Mouse (Mus musculus): ENCODE measurements around the gene Kazn.

Kazn gene

DNA sequence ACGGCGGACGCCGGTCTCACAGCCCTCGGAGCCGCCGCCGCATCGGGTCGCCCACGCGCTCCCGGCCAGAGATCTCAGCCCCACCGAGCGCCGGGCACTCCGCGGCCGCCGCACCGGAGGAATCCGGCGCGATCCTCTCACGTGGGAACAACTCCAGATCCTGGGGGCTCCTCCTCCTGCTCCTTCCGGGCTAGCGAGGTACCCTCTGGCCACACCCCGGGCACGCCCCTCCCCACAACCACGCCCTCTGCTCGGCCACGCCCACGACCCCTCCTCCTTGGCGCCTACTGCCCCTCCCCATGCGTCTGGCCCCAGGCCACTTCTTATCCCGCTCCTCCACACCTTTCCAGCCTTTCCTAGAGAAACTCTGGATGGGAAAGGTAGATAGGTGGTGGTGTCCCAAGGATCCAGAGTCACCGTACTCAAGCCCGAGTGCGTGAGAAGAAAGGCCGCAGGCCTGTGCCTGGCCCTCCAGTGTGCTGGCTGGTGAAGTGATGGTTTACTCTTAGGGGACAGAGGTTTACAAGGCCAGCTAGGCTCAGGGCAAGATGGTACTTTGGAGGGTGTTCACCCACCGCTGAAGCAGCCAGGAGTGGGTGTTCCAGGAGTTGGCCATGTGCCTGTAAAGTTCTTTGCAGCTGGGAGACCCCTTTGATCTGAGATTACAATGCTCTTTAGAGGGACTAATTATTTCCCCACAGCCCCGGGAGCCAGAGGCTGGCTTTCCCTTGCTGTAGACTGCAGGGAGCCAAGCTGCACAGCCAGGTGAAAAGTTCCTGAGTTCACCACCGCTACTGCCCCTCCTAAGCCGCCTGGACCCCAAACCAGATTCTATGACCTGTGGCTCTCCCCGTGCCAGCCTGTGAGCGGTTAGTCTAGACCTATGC is at the start of gene Kazn:
Kazn (minus strand) TSS at position 162 of the 887 bp plus-strand sequence.
- peak; percentile 76 for DNase-seq

DNA sequence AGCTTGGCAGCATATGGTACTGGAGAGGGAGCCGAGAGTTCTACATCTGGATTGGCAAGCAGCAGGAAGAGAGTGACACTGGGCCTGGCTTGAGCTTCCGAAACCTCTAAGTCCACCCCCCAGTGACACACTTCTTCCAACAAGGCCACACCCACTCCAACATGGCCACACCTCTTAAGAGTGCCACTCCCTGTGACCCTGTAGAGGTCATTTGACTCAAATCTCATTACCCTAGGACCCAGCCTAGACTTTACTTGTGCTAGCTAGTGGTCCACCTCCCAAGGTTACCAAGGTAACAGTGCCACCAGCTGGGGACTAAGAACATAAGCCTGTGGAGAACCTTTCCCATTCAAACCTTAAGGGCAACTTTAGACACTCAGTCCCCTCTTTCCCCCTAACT is 46.3 kb upstream of the Kazn start:
- DNase-seq: no peak

DNA sequence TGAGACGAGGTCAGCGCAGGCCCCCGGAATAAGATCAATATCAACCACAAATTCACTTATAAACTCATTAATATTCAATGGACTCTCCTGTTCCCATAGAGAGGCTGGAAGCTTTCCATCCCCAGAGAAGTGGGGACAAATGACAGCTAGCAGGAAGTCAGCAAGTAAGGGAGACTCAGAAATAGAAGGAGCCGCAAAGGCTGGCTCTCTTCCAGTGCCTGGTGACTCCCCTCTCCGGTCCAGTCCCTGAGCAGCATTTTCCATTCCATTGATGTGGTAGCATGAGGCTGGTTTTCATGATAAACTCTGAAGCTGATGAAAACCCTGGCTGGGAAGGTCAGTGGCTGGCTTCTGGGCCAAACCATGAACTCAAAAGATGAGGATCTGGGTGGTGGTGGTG is 44.7 kb upstream of the Kazn start:
- no peak for DNase-seq

DNA sequence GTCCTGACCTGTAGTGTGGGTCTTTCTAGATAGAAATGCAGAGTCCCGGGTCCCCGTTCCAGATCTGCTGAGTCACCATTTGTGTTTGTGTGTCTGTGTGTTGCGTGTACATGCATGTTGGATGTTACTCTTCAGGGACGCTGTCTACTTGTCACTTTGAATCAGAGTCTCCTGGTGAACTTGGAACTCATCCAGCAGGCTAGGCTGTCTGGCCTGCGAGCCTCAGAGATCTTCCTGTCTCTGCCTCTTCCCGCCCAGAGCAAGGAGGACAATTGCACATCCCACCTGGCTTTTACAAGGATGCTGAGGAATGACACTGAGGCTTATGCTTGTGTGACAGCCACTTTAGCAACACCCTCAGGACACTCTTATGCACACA is 39.0 kb upstream of the Kazn start:
- DNase-seq: peak; percentile 32

DNA sequence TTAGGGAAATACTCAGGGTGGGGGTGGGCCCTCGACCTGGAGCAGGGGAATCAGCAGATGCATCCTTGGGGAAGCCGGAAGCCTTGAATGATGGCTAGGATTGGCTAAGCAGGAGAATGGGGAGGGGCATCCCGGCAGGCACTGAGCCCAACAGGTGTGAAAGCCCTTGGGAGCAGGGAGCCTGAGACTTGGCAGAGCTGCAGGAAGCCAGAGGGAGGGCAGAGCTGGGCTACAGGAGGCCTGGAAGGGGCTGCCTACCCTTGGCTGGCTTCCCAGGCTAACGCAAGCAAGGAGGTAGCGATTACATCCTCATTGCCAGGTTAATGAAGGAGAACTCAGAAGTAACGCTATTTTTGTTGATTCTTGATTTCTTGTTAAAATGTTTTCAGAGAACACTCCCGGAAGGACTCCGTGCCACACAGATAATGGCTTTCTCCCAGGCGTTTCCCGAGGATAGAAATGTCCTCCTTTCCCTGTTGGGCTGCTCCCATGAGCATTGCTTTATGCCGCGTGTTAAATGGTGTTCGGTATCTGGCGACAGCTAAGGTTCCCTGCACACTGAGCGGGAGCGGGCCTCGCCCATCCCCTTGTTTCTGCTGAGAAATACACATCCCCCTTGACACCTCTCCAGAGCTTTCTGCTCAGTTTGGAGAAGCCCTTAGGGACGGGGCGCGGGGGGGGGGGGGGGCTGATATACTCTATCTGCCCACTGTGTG is 38.4 kb upstream of the Kazn start:
- peak; percentile 43 for DNase-seq

DNA sequence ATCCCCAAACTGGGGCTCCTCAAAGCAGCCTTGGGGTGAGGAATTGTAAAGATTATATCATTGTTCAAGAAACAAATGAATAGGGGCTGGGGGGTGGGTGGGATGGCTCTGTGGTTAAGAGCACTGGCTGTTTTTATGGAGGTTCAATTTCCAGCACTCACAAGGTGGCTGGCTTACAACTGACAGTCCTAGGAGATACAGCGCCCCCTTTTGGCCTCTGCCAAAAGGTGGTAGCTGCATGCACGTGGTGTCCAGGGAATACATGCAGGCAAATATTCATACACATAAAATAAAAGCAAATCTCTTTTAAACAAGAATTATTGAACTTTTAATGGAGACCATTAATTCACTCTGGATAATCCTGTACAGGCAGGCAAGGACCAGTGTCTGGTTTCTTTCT is 36.0 kb upstream of the Kazn start:
- DNase-seq: no peak

DNA sequence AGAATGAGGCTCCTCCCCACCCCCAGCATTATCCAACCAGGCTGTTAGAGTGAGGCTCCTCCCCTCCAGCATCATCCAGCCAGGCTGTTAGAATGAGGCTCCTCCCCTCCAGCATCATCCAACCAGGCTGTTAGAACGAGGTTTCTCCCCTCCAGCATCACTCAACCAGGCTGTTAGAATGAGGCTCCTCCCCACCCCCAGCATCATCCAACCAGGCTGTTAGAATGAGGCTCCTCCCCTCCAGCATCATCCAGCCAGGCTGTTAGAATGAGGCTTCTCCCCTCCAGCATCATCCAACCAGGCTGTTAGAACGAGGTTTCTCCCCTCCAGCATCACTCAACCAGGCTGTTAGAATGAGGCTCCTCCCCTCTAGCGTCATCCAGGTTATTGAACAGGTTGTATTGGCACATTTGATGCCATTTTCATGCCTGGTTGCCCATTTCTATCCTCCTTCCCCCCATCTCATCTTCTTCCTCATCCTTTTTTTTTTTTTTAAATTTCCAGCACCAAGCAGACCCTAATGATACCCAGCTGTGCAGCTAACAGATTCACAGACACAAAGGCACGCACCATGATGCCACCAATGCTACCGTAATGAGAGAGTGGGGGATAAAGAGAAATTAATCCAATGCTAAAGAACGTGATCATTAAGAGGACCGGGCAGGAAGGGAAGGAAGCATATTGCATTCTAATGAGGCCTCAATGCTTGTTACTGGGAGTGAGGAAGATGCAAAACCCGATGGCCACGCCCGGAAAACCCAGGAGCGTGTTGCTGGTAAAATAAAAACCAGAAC is 35.4 kb upstream of the Kazn start:
- no peak for DNase-seq

DNA sequence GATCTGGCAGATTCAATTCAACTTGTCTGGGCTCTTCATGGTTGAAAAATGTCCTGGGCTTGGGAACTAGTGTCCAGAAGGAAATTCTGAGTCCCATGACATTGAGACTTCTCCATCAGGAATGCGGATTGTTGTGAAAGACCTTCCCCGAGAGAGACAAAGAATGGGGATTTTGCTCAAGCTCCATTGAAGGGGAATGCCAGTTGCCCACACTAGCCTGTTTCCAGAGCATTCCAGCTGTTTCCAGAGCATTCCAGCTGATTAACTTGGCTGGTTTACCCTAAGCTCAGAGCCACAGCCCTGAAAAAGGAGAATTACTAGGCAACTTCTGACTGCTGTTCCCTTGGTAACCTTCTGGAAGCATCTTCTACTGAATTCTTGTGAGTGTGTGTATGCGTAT is 32.3 kb upstream of the Kazn start:
- no peak for DNase-seq

DNA sequence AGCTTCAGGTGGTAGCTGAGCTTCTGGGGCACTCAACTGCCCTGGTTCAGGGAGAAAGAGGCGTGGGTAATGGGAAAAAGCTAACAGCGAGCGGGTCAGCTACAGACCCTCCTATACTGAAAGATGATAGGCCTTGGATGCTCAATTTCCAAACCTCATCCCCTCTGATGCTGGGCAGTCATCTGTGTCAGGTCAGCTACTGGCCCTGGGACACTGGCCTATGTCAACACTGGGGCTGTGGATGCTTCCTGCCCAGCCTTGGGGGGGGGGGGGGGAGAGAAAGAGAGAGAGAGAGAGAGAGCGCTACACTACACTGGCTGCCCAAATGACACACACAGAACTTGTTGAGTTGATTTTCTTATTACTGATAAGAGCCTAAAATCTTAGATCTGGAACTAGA is 28.6 kb upstream of the Kazn start:
- no peak for DNase-seq

DNA sequence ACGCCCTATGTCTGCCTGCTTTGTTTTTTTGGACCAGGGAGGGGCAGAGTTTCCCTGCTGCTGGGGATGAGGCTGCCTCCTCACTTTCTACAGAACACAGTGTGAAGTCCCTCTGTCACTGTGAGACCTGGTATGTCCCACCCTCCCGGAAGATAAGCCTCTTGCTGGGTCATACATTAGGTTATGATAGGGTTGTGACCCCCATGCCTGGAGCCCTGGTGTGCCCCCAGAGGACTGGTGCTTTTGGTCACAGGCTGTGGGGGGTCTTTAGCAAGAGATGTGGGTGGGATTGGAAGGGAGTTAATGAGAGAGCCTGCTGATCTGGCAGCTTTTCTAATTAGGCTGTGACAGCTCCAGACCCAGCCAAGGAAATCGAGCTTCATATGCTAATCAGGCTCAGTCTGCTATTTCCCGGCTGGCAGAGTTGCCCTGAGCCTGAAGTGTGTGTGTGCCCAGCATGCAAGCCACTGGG is 28.2 kb upstream of the Kazn start:
- no peak for DNase-seq

DNA sequence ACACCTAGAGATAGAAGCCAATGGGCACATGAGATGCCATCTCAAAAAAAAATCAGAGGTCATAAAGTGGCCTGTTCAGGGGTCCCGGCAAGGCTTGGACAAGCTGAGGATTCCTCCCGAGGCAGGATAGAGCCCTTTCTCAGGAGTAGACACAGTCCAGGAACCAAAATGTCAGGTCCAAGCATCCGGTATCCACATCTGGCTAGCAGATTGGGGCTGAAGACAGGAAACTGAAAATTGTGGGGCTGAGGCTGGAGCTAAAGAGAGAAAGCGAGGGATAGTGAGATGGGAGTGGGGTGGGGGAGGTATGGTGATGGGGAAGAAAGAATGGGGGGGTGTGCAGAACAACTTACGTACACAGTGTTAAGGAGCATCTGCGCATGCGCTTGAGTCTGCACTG is 25.1 kb upstream of the Kazn start:
- no peak for DNase-seq

DNA sequence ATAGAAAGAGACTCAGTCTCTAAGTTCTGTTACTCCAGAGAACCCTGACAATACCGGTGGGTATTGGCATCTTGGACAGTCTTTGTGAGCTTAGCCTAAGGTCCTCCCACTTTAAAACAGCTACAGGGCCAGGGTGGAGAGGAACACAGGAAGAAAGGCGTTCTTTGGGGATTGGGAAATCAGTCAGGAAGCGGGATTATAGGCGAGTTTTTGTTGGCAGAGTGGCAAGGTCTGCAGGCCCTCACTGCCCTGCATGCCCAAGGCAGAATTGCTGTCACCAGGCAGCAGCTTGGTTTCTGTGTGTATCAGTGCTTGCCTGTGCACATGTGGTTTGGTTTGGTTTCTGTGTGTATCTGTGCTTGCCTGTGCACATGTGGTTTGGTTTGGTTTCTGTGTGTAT is 22.5 kb upstream of the Kazn start:
- DNase-seq: no peak

DNA sequence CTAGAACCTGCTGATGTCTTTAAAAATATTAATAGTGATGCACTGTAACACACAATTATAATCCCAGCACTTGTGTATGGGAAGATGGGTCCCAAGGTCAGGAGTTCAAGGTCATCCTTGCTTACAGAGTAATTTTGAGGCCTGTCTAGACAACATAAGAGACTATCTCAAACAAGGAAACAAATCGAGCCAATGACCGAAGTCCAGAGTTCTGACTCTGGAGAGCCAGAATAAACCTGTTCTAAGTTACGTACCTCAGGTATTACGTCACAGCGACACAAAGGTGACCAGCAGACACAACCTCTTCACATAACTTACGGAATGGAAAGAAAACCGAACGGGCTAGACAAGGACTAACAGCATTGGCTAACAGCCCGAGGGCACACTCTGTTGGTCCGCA is 19.5 kb upstream of the Kazn start:
- DNase-seq: no peak

DNA sequence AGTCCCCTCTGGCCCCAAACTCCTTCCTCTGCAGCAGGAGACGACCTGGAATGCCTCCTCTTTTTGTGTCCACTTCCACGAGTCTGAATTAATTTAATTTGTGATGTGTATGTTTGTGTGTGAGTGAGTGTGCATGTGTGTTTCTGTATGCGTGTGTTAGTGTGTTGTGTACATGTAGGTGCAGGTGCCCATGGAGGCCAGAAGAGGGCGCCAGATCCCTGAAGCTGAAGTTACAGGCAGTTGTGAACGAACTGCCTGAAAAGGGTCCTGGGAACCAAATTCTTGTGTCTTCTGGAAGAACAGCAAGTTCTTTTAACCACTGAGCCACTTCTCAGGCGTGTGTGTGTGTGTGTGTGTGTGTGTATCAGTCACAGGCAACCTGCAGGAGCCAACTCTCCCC is 14.9 kb upstream of the Kazn start:
- DNase-seq: no peak

DNA sequence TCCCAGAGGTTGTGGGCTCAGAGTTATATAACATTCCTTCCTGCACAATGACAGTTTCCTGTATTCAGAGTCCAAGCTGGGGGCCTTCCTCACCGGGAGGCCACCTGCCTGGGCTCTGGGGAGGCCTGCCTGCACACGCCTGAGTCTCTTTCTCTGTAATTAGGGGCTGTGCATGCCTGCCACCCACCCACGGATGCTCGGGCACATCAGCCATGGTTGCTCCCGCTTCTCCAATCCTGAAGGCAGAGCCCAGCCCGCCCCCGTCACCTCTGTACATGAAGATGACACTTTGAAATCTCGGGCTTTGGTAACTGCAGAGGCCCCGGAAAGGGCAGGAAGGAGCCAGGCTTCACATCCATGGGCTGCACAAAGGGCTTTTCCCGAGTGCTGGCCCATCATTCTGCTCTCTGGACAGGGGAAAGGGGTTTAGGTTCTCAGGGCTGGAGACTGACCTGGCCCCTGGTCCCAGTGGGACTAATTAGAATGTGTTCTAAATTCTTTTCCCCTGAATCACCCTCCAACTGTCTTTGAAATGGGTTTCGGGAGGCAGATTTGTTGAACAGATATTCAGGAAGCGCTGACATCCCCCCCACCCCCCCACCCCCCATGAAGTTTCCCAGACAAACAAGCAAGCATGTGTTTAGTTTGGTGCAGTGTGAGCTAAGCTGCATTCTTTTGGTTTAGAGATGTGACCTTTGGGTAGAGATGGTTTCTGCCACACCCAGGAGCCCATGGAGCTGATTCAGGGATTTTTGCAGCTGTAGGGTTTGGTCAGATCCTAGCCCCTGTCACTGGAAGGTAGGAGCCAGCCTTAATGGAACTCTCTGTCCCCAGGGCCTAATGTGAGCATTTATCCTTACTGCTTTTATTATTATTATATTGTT is 12.5 kb upstream of the Kazn start:
- DNase-seq: no peak

DNA sequence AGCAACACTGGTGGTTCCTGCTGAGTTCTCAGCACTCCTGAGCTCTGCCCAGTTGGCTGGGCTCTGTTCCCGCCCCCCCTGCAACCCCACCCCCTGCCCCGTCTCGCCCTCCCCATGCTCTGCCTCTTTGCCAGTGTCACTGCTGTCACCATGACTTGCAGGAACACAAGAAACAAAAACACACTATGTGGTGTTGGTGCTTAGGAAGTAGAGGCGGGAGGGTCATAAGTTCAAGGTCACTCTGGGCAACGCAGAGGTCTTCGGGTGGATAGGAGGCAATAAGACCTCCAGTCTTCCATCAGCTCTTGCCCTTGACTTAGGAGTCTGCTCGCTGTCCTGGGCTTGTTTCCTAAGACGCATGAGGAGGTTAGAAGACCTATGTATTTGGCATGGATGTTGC is 10.9 kb upstream of the Kazn start:
- DNase-seq: no peak

DNA sequence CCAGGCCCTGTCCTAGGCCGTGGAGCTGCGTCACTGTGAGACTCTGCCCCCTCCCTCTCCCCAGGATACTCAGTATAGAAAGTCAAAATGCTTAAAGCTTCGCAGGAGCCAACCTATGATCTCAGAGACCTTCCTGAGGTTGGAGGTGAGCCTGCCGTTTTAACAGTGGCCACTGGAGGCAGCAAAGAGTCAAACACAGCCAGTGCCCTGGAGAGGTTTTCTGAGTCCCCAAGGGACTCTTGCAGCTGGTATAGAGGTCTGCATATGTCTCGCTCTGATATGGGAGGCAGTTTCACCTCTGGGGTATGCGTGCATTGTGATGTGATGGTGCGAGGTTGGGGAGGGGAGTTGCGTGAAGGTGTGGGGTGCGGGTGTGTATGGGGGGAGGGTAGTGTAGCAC is 10.2 kb upstream of the Kazn start:
- DNase-seq: peak; percentile 58

DNA sequence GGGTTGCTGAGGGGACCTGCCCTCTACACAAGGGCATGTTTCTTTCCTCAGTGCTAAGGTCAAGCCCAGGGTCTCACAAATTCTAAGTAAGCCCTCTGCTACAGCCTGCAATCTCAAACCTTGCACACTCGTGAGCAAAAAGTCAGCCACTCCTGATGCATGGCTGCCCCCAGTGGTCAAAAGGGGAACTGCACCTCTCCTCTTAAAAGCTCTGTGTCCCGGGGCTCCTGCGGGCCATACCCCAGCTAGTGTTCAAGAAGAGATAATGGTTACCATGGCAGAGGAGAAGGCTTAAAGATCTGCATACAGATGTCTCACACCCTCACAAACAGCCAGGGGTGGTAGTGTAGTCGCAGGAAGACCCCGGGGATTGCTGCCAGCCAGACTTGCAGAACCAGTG is 9.2 kb upstream of the Kazn start:
- DNase-seq: peak; percentile 78

DNA sequence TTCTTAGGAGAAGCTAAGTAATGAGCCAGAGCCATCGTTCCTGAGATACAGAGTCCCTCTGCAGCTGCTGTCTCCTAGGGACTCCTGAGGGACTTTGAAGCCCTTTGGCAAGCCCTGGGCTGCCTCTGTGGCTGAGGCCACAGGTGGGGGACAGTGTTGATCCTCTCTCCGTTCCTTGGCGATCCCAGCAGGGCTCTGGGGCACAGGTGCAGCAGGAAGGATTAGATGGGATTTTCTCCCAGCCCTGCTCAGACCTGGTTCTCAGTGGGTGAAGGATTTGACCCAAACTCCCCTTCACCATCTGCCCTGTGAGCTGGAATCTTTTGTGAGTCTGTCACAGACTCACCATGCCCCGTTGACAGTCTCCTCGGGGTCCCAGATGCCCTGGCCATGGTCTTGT is 7.5 kb upstream of the Kazn start:
- DNase-seq: no peak

DNA sequence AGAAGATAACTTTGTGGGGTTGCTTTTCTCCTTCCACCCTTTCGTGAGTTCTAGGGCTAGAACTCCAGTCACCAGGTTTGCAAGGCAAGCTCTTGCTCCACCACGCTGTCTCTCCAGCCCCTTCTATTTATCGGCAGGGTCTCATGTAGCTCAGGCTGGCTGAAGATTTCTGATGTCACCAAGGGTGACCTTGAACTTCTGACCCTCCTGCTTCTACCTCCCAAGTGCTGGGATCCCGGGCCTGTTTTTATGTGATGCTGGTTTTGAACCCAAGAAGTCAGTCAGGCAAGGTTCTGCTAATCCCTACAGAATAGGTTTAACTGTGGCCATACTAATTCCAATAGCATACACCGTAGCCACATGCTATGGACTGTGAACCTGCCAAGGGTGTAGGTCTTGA is 5.4 kb upstream of the Kazn start:
- no peak for DNase-seq

DNA sequence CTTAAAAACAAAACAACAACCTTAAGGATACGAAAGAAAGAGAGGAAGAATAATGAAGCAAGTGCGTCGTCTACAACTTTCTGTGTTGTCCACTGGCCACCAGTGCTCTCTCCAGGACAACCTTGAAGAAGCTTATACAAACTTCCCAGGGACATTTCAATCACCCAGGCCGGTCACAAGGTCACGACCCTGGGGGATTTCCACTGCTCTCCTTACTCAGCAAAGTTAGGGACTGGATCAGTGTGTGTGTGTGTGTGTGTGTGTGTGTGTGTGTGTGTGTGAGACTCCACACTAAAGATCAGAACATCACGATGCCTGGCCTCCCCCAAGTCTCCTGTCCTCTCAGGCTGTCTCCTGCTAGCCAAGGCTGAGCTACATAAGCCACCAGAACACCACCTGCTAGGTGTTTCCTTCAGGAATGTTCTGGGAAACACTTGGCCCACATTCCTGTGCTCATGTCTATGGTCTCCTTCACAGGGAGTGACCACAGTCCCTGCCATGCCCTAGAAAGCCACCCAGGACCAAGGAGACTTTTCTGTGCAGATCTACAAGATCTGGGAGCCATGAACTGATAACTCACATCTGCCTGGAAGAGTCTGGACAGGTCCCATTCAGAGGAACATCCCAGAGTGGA is 3.7 kb upstream of the Kazn start:
- no peak for DNase-seq

DNA sequence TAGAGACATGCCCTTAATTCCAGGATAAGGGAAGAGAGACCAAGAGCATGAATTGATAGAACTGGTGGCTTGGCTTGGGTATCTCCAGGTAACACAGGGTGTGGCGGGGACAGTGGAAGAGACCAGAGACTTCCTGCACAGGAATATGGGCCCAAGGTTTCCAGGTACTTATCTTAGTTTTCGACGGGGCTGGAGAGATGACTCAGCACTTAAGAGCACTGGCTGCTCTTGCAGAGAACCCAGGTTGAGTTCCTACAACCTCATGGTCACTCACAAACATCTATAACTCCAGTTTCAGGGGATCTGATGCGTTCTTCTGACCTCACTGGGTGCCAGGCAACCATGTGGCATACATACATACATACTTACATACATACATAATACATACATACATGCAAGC is 3.0 kb upstream of the Kazn start:
- DNase-seq: no peak
